Mouse (Mus musculus): ENCODE results near the gene C2cd4c. TPM values are rescaled to one million over a fixed set of nuclear protein-coding genes. Genes with fewer than 3 reads are reported as not detected.

C2cd4c gene
- polyA plus RNA-seq, 1 experiment = not detected

- Histone ChIP-seq H3K4me1 (ENCODE audit: control insufficient read depth) (no peaks in the 10 kb centered on the region), H3K27me3 (ENCODE audit: control insufficient read depth) (peaks cover 43% of the 10 kb centered on the region), H3K4me3 (replicated peaks) (no peak within 1 kb of the TSS), H3K9me3 (ENCODE audit: control insufficient read depth, low read length) (no peaks in the 10 kb centered on the region), H3K36me3 (ENCODE audit: control insufficient read depth) (no peaks in the 10 kb centered on the region)
- no peak for TF ChIP-seq GATA1 (IDR thresholded peaks at IDR 0.05; ENCODE audit: low read length)
- TF ChIP-seq TAL1 (IDR thresholded peaks at IDR 0.05; ENCODE audit: low read length) = no peak
Observed at GRCm38 (mm10) chr10:79637128-79638110, 23.6 kb upstream of the C2cd4c start, which contains the start of gene Shc2. TSS of gene Shc2 (minus strand) at chr10:79637918.

- Histone ChIP-seq H3K4me1 (ENCODE audit: control insufficient read depth) (no peaks in the 10 kb centered on the region), H3K9me3 (ENCODE audit: control insufficient read depth, low read length) (no peaks in the 10 kb centered on the region), H3K36me3 (ENCODE audit: control insufficient read depth) (no peaks in the 10 kb centered on the region), H3K4me3 (replicated peaks) (no peak overlapping the region), H3K27me3 (ENCODE audit: control insufficient read depth) (peaks cover 43% of the 10 kb centered on the region)
- TF ChIP-seq TAL1 (IDR thresholded peaks at IDR 0.05; ENCODE audit: low read length) (no peak), GATA1 (IDR thresholded peaks at IDR 0.05; ENCODE audit: low read length) (no peak)
Observed at GRCm38 (mm10) chr10:79636287-79636686, 22.5 kb upstream of the C2cd4c start.

- H3K4me1 ChIP-seq (ENCODE audit: control insufficient read depth) = no peaks in the 10 kb centered on the region
- H3K4me3 ChIP-seq (replicated peaks) = no peak overlapping the region
- H3K27me3 ChIP-seq (ENCODE audit: control insufficient read depth) = peaks cover 22% of the 10 kb centered on the region
- no peaks in the 10 kb centered on the region for H3K36me3 ChIP-seq (ENCODE audit: control insufficient read depth)
- no peak for TF ChIP-seq GATA1 (IDR thresholded peaks at IDR 0.05; ENCODE audit: low read length)
- no peak for TF ChIP-seq TAL1 (IDR thresholded peaks at IDR 0.05; ENCODE audit: low read length)
- no peaks in the 10 kb centered on the region for H3K9me3 ChIP-seq (ENCODE audit: control insufficient read depth, low read length)
Observed at GRCm38 (mm10) chr10:79633006-79633777, 19.4 kb upstream of the C2cd4c start.

- no peak for TF ChIP-seq TAL1 (IDR thresholded peaks at IDR 0.05; ENCODE audit: low read length)
- no peak for TF ChIP-seq GATA1 (IDR thresholded peaks at IDR 0.05; ENCODE audit: low read length)
- Histone ChIP-seq H3K27me3 (ENCODE audit: control insufficient read depth) (peaks cover 5% of the 10 kb centered on the region), H3K4me1 (ENCODE audit: control insufficient read depth) (no peaks in the 10 kb centered on the region), H3K9me3 (ENCODE audit: control insufficient read depth, low read length) (no peaks in the 10 kb centered on the region), H3K36me3 (ENCODE audit: control insufficient read depth) (no peaks in the 10 kb centered on the region), H3K4me3 (replicated peaks) (no peak overlapping the region)
Observed at GRCm38 (mm10) chr10:79631432-79631831, 17.6 kb upstream of the C2cd4c start.

- Histone ChIP-seq H3K36me3 (ENCODE audit: control insufficient read depth) (no peaks in the 10 kb centered on the region), H3K27me3 (ENCODE audit: control insufficient read depth) (no peaks in the 10 kb centered on the region), H3K4me1 (ENCODE audit: control insufficient read depth) (no peaks in the 10 kb centered on the region), H3K4me3 (replicated peaks) (no peak overlapping the region), H3K9me3 (ENCODE audit: control insufficient read depth, low read length) (no peaks in the 10 kb centered on the region)
- TF ChIP-seq GATA1 (IDR thresholded peaks at IDR 0.05; ENCODE audit: low read length) = no peak
- no peak for TF ChIP-seq TAL1 (IDR thresholded peaks at IDR 0.05; ENCODE audit: low read length)
Observed at GRCm38 (mm10) chr10:79628377-79628776, 14.6 kb upstream of the C2cd4c start.

- Histone ChIP-seq H3K36me3 (ENCODE audit: control insufficient read depth) (no peaks in the 10 kb centered on the region), H3K4me3 (replicated peaks) (no peak overlapping the region), H3K27me3 (ENCODE audit: control insufficient read depth) (no peaks in the 10 kb centered on the region), H3K9me3 (ENCODE audit: control insufficient read depth, low read length) (no peaks in the 10 kb centered on the region), H3K4me1 (ENCODE audit: control insufficient read depth) (no peaks in the 10 kb centered on the region)
- no peak for TF ChIP-seq GATA1 (IDR thresholded peaks at IDR 0.05; ENCODE audit: low read length)
Observed at GRCm38 (mm10) chr10:79626156-79626555, 12.3 kb upstream of the C2cd4c start.

- Histone ChIP-seq H3K27me3 (ENCODE audit: control insufficient read depth) (no peaks in the 10 kb centered on the region), H3K36me3 (ENCODE audit: control insufficient read depth) (no peaks in the 10 kb centered on the region), H3K4me3 (replicated peaks) (no peak overlapping the region), H3K4me1 (ENCODE audit: control insufficient read depth) (no peaks in the 10 kb centered on the region), H3K9me3 (ENCODE audit: control insufficient read depth, low read length) (no peaks in the 10 kb centered on the region)
- TF ChIP-seq GATA1 (IDR thresholded peaks at IDR 0.05; ENCODE audit: low read length) = no peak
- no peak for TF ChIP-seq TAL1 (IDR thresholded peaks at IDR 0.05; ENCODE audit: low read length)
Observed at GRCm38 (mm10) chr10:79625398-79625797, 11.6 kb upstream of the C2cd4c start.

GRCm38 (mm10) chr10:79623950-79624349 is 10.1 kb upstream of the C2cd4c start:
- TF ChIP-seq TAL1 (IDR thresholded peaks at IDR 0.05; ENCODE audit: low read length) (no peak), GATA1 (IDR thresholded peaks at IDR 0.05; ENCODE audit: low read length) (no peak)
- Histone ChIP-seq H3K36me3 (ENCODE audit: control insufficient read depth) (no peaks in the 10 kb centered on the region), H3K27me3 (ENCODE audit: control insufficient read depth) (no peaks in the 10 kb centered on the region), H3K4me1 (ENCODE audit: control insufficient read depth) (no peaks in the 10 kb centered on the region), H3K4me3 (replicated peaks) (no peak overlapping the region), H3K9me3 (ENCODE audit: control insufficient read depth, low read length) (no peaks in the 10 kb centered on the region)

- no peak overlapping the region for H3K4me3 ChIP-seq (replicated peaks)
Observed at GRCm38 (mm10) chr10:79616376-79616775, 2.6 kb upstream of the C2cd4c start.

More at GRCm38 (mm10) chr10:79616376-79616775, 2.6 kb upstream of the C2cd4c start:
- no peaks in the 10 kb centered on the region for H3K36me3 ChIP-seq (ENCODE audit: control insufficient read depth)
- H3K27me3 ChIP-seq (ENCODE audit: control insufficient read depth) = peaks cover 31% of the 10 kb centered on the region
- peaks cover 9% of the 10 kb centered on the region for H3K4me1 ChIP-seq (ENCODE audit: control insufficient read depth)
- TF ChIP-seq TAL1 (IDR thresholded peaks at IDR 0.05; ENCODE audit: low read length) (no peak), GATA1 (IDR thresholded peaks at IDR 0.05; ENCODE audit: low read length) (no peak)
- no peaks in the 10 kb centered on the region for H3K9me3 ChIP-seq (ENCODE audit: control insufficient read depth, low read length)

All from erythroblast, embryonic 14.5 days (primary cell).